In genomic region chr7:112730209-112730608, GRCm38 (mm10) we compare ENCODE assay signal across 14 mouse cellular contexts. TPM values are rescaled to one million over a fixed set of nuclear protein-coding genes. Genes with fewer than 3 reads are reported as not detected.
"Had no signal": no experiment of that assay in that cellular context is flagged by ENCODE, and none has a peak within 500 bp of the region (broad histone marks: within the 10 kb centered on the region; RNA-seq: fewer than 3 reads in every experiment).

No protein-coding gene starts in this region.

- H3K9me3 ChIP-seq: intestine, embryonic 15.5 days; limb, embryonic 15.5 days; liver, embryonic 12.5 days; megakaryocyte, embryonic 14.5 days; midbrain, embryonic 15.5 days; neural tube, embryonic 13.5 days had no signal

- DNase-seq: kidney, adult 18-20 months; kidney, postnatal 10 days; right cerebral cortex, postnatal 14 days; thymus, postnatal 4 days had no signal

- H3K27me3 ChIP-seq: intestine, embryonic 15.5 days; limb, embryonic 15.5 days; liver, embryonic 12.5 days; midbrain, embryonic 15.5 days; neural tube, embryonic 13.5 days had no signal

- H3K4me1 ChIP-seq: liver, embryonic 12.5 days; megakaryocyte, embryonic 14.5 days; midbrain, embryonic 15.5 days had no signal

- H3K9ac ChIP-seq: intestine, embryonic 15.5 days; limb, embryonic 15.5 days; liver, embryonic 12.5 days; midbrain, embryonic 15.5 days; neural tube, embryonic 13.5 days had no signal

- H3K36me3 ChIP-seq: intestine, embryonic 15.5 days; limb, embryonic 15.5 days; liver, embryonic 12.5 days; midbrain, embryonic 15.5 days; neural tube, embryonic 13.5 days had no signal

- H3K4me2 ChIP-seq: intestine, embryonic 15.5 days; limb, embryonic 15.5 days; liver, embryonic 12.5 days; midbrain, embryonic 11.5 days; midbrain, embryonic 15.5 days; neural tube, embryonic 13.5 days had no signal

- H3K27ac ChIP-seq: intestine, embryonic 15.5 days; left cerebral cortex, adult 2 months; limb, embryonic 15.5 days; liver, embryonic 12.5 days; macrophage; midbrain, embryonic 15.5 days; neural tube, embryonic 13.5 days; stomach, postnatal 0 days had no signal

- ATAC-seq: intestine, embryonic 15.5 days; liver, embryonic 12.5 days; midbrain, embryonic 15.5 days had no signal

- H3K4me3 ChIP-seq: intestine, embryonic 15.5 days; left cerebral cortex, adult 2 months; limb, embryonic 15.5 days; liver, embryonic 12.5 days; megakaryocyte, embryonic 14.5 days; midbrain, embryonic 15.5 days; neural tube, embryonic 13.5 days had no signal

RNA-seq across cellular contexts. Expression of gene Tead1, which starts 51.1 kb away (rescaled TPM):
- polyA plus RNA-seq: macrophage had no signal
